ENCODE assay signal across 12 mouse cellular contexts in genomic region chr3:33217360-33218034, GRCm38 (mm10).
DNase-seq lines count a peak whose midpoint lies in the region; ATAC-seq lines count a peak whose summit lies in the region.
"Had no signal": no experiment of that assay in that cellular context is flagged by ENCODE, and none has a peak within 500 bp of the region (broad histone marks: within the 10 kb centered on the region; RNA-seq: fewer than 3 reads in every experiment).

No protein-coding gene starts in this region.

- no peak overlapping the region for H3K4me3 ChIP-seq in forebrain, embryonic 15.5 days
- no peak overlapping the region for H3K4me3 ChIP-seq in limb, embryonic 10.5 days
- no peak overlapping the region for H3K4me3 ChIP-seq in neural tube, embryonic 14.5 days (ENCODE audit: low read depth, low read length)
- H3K4me3 ChIP-seq: liver, embryonic 13.5 days had no signal

- DNase-seq in embryo, embryonic 9.5 days (ENCODE audit: extremely low spot score): peak; percentile 3
- DNase-seq in limb, embryonic 10.5 days (ENCODE audit: low spot score): peak; percentile 40
- no peak for DNase-seq in urinary bladder, postnatal 14 days (ENCODE audit: low spot score)
- no peak for DNase-seq in thymus, postnatal 36 days
- DNase-seq in gastrocnemius, adult 18-20 months (ENCODE audit: low spot score): no peak
- DNase-seq: adrenal gland, postnatal 25 days; cerebellum, adult 9-11 months; kidney, postnatal 25 days; liver, embryonic 13.5 days had no signal

- H3K9ac ChIP-seq in forebrain, embryonic 15.5 days (replicated peaks): no peak overlapping the region
- no peak overlapping the region for H3K9ac ChIP-seq in neural tube, embryonic 14.5 days (replicated peaks; ENCODE audit: low read depth, low read length)
- H3K9ac ChIP-seq: liver, embryonic 13.5 days had no signal

- H3K4me1 ChIP-seq in forebrain, embryonic 15.5 days: no peaks in the 10 kb centered on the region
- peaks cover 21% of the 10 kb centered on the region for H3K4me1 ChIP-seq in limb, embryonic 10.5 days
- H3K4me1 ChIP-seq in neural tube, embryonic 14.5 days (ENCODE audit: control insufficient read depth, insufficient read depth, low read length): no peaks in the 10 kb centered on the region
- H3K4me1 ChIP-seq: liver, embryonic 13.5 days had no signal

- no peaks in the 10 kb centered on the region for H3K27me3 ChIP-seq in forebrain, embryonic 15.5 days
- H3K27me3 ChIP-seq in limb, embryonic 10.5 days (ENCODE audit: low read depth, poor library complexity, severe bottlenecking): no peaks in the 10 kb centered on the region
- no peaks in the 10 kb centered on the region for H3K27me3 ChIP-seq in neural tube, embryonic 14.5 days (ENCODE audit: control insufficient read depth, insufficient read depth, low read length)
- H3K27me3 ChIP-seq: liver, embryonic 13.5 days had no signal

- ATAC-seq in forebrain, embryonic 15.5 days (replicated peaks): peak; percentile 61; the same call in 1 of the 2 replicates
- peak; percentile 94 for ATAC-seq in neural tube, embryonic 14.5 days (ENCODE audit: low read depth)

- H3K4me2 ChIP-seq in forebrain, embryonic 15.5 days (replicated peaks): no peak overlapping the region
- no peak overlapping the region; the same call in 1 of the 2 replicates for H3K4me2 ChIP-seq in neural tube, embryonic 14.5 days (ENCODE audit: low read depth, low read length)
- H3K4me2 ChIP-seq: liver, embryonic 13.5 days had no signal

- H3K9me3 ChIP-seq in forebrain, embryonic 15.5 days: no peaks in the 10 kb centered on the region
- no peaks in the 10 kb centered on the region for H3K9me3 ChIP-seq in limb, embryonic 10.5 days (replicated peaks)
- no peaks in the 10 kb centered on the region for H3K9me3 ChIP-seq in neural tube, embryonic 14.5 days (ENCODE audit: control insufficient read depth, low read length)
- H3K9me3 ChIP-seq: G1E; liver, embryonic 13.5 days had no signal

- H3K27ac ChIP-seq in forebrain, embryonic 15.5 days (replicated peaks): no peak overlapping the region
- H3K27ac ChIP-seq in limb, embryonic 10.5 days: no peak overlapping the region
- peak overlapping the region; percentile 12; the same call in 1 of the 2 replicates for H3K27ac ChIP-seq in neural tube, embryonic 14.5 days (ENCODE audit: low read depth, low read length)
- H3K27ac ChIP-seq: liver, embryonic 13.5 days had no signal

- H3K36me3 ChIP-seq in forebrain, embryonic 15.5 days: no peaks in the 10 kb centered on the region
- H3K36me3 ChIP-seq in limb, embryonic 10.5 days: no peaks in the 10 kb centered on the region
- no peaks in the 10 kb centered on the region for H3K36me3 ChIP-seq in neural tube, embryonic 14.5 days (ENCODE audit: control insufficient read depth, insufficient read depth, low read length)
- H3K36me3 ChIP-seq: G1E; liver, embryonic 13.5 days had no signal

- 78% methylated on average over 18 of the region's 18 CpGs for WGBS in forebrain, embryonic 15.5 days
- WGBS in limb, embryonic 10.5 days: 65% methylated on average over 18 of the region's 18 CpGs
- 53% methylated on average over 18 of the region's 18 CpGs for WGBS in neural tube, embryonic 14.5 days

Comparison
In these comparisons a context has a peak if more than half of its experiments do, and no peak if none do; other contexts are left out.
1. DNase-seq: peak in embryo, embryonic 9.5 days (single experiment) and limb, embryonic 10.5 days (single experiment); none in urinary bladder, postnatal 14 days (single experiment), thymus, postnatal 36 days (0 of 2) and gastrocnemius, adult 18-20 months (single experiment).